Mouse (Mus musculus): ENCODE results near the gene Yif1a. TPM values are rescaled to one million over a fixed set of nuclear protein-coding genes. Genes with fewer than 3 reads are reported as not detected.
A peak's percentile ranks its signal among the peaks of the same experiment; 100 is the strongest.
"Not testable (repeated sequence)": the region's sequence is repeated elsewhere in the genome, so short reads cannot be mapped to it uniquely, and the experiment has no call there.

Gene Yif1a
- polyA plus RNA-seq, 2 experiments, result 37.0 to 60.0 TPM

- Histone ChIP-seq H3K36me3 (replicated peaks; ENCODE audit: control insufficient read depth, insufficient read depth, low read depth) (no peaks in the 10 kb centered on the region), H3K4me2 (ENCODE audit: low read depth) (no peak overlapping the region), H3K4me1 (replicated peaks; ENCODE audit: control insufficient read depth in 2 of 2, insufficient read depth in 2 of 2, low read length in 1 of 2) (peaks cover 5% of the 10 kb centered on the region in 2 experiments; a peak in 3 of 4 replicates), H3K27ac (no peak overlapping the region), H3K9ac (replicated peaks) (no peak overlapping the region), H3K4me3 (ENCODE audit: insufficient read depth in 1 of 2, low read depth in 2 of 2, low read length in 2 of 2) (no peak overlapping the region), H3K27me3 (ENCODE audit: control insufficient read depth, insufficient read depth, low read length) (peaks cover 66% of the 10 kb centered on the region), H3K9me3 (ENCODE audit: control insufficient read depth, low read length) (no peaks in the 10 kb centered on the region)
- WGBS (ENCODE audit: insufficient replicate concordance), result 53% methylated on average over 24 of the region's 24 CpGs
- DNase-seq (ENCODE audit: low read depth in 3 of 3, low spot score in 3 of 3) (no peak), ATAC-seq (ENCODE audit: insufficient read depth) (no peak)
- no peak for TF ChIP-seq CTCF (IDR thresholded peaks at IDR 0.05; ENCODE audit: low read depth)
- no peak for TF ChIP-seq EP300 (IDR thresholded peaks at IDR 0.05; ENCODE audit: low read depth)
Observed at GRCm38 (mm10) chr19:5082596-5082995, 5.7 kb upstream of the Yif1a start.

DNA sequence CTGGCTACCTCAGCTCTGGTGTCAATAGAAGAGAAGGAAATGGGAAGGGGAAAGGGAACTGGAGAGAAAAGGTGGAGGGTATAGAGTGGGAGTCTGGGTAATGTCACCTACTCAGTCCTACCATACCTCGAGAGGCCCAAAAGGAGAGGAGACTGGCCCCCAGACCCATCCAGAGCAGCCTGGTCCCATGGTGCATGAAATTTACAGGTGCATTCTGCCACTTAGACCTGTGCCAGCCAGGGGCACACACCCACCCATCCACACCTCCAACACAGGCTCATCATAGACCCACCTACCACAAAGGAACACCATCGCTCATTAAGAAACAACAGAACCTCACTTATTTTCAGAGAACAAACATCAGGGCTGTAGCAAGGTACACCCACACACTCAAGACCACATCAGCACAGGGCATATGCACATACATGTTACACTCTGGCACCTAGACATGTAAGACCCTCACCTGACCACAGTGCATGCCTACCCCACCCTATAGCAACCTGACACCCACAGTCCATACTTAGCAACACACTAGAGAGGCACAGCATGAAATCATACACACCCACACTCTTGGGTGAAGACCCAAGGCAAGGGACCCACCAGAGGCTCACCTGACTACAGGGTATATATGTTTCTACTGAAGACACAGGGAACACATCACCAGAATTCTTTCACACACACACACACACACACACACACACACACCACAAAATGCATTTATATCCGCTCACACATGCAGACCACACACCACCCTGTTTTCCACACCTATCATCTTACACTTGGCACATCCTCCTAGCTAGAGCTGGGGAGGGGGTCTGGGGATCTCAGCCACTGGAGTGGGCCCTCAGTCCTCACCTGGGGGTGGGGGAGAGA, 4.1 kb upstream of the Yif1a start:
- WGBS (ENCODE audit: insufficient replicate concordance), result 39% methylated on average over 3 of the region's 3 CpGs
- no peaks in the 10 kb centered on the region for H3K9me3 ChIP-seq (ENCODE audit: control insufficient read depth, low read length)
- H3K27me3 ChIP-seq (ENCODE audit: control insufficient read depth, insufficient read depth, low read length), result peaks cover 66% of the 10 kb centered on the region
- no peaks in the 10 kb centered on the region for H3K36me3 ChIP-seq (replicated peaks; ENCODE audit: control insufficient read depth, insufficient read depth, low read depth)
- H3K9ac ChIP-seq (replicated peaks), result no peak overlapping the region
- H3K4me3 ChIP-seq (ENCODE audit: insufficient read depth in 1 of 2, low read depth in 2 of 2, low read length in 2 of 2), result no peak overlapping the region; a peak in 1 of 4 replicates
- DNase-seq (ENCODE audit: low read depth in 3 of 3, low spot score in 3 of 3), result no peak
- H3K4me2 ChIP-seq (ENCODE audit: low read depth), result no peak overlapping the region
- TF ChIP-seq CTCF (IDR thresholded peaks at IDR 0.05; ENCODE audit: low read depth) (no peak), EP300 (IDR thresholded peaks at IDR 0.05; ENCODE audit: low read depth) (no peak)
- ATAC-seq (ENCODE audit: insufficient read depth), result no peak
- peaks cover 10% of the 10 kb centered on the region in 2 experiments for H3K4me1 ChIP-seq (replicated peaks; ENCODE audit: control insufficient read depth in 2 of 2, insufficient read depth in 2 of 2, low read length in 1 of 2)
- no peak overlapping the region for H3K27ac ChIP-seq

- ATAC-seq (ENCODE audit: insufficient read depth), result no peak
- WGBS (ENCODE audit: insufficient replicate concordance), result 3% methylated on average over 15 of the region's 15 CpGs
- peak overlapping the region in 1 of 2 experiments; percentile 55; a peak in 2 of 4 replicates for H3K4me3 ChIP-seq (ENCODE audit: insufficient read depth in 1 of 2, low read depth in 2 of 2, low read length in 2 of 2)
Observed at GRCm38 (mm10) chr19:5084834-5085144, 3.5 kb upstream of the Yif1a start.

GRCm38 (mm10) chr19:5085145-5085863, 3.0 kb upstream of the Yif1a start, which contains the start of gene Tmem151a:
Tmem151a (minus strand) TSS chr19:5085531.
- peak within 1 kb of the TSS; percentile 12 to 55; a peak in 3 of 4 replicates for H3K4me3 ChIP-seq (ENCODE audit: insufficient read depth in 1 of 2, low read depth in 2 of 2, low read length in 2 of 2)
- peak within 1 kb of the TSS; percentile 75 for H3K4me2 ChIP-seq (ENCODE audit: low read depth)
- H3K27ac ChIP-seq, result no peak within 1 kb of the TSS
- H3K36me3 ChIP-seq (replicated peaks; ENCODE audit: control insufficient read depth, insufficient read depth, low read depth), result no peaks in the 10 kb centered on the region
- H3K9me3 ChIP-seq (ENCODE audit: control insufficient read depth, low read length), result no peaks in the 10 kb centered on the region
- no peak within 1 kb of the TSS for H3K9ac ChIP-seq (replicated peaks)
- 1% methylated on average over 69 of the region's 69 CpGs for WGBS (ENCODE audit: insufficient replicate concordance)
- DNase-seq (ENCODE audit: low read depth in 3 of 3, low spot score in 3 of 3), result no peak
- TF ChIP-seq EP300 (IDR thresholded peaks at IDR 0.05; ENCODE audit: low read depth), result no peak
- TF ChIP-seq CTCF (IDR thresholded peaks at IDR 0.05; ENCODE audit: low read depth), result no peak
- H3K27me3 ChIP-seq (ENCODE audit: control insufficient read depth, insufficient read depth, low read length), result peaks cover 62% of the 10 kb centered on the region
- H3K4me1 ChIP-seq (replicated peaks; ENCODE audit: control insufficient read depth in 2 of 2, insufficient read depth in 2 of 2, low read length in 1 of 2), result peaks cover 10% of the 10 kb centered on the region in 2 experiments
- no peak for ATAC-seq (ENCODE audit: insufficient read depth)

More at GRCm38 (mm10) chr19:5084834-5085144, 3.5 kb upstream of the Yif1a start:
- Histone ChIP-seq H3K27ac (no peak overlapping the region), H3K4me2 (ENCODE audit: low read depth) (peak overlapping the region; percentile 75), H3K4me1 (replicated peaks; ENCODE audit: control insufficient read depth in 2 of 2, insufficient read depth in 2 of 2, low read length in 1 of 2) (peaks cover 10% of the 10 kb centered on the region in 2 experiments), H3K9ac (replicated peaks) (no peak overlapping the region), H3K27me3 (ENCODE audit: control insufficient read depth, insufficient read depth, low read length) (peaks cover 65% of the 10 kb centered on the region), H3K36me3 (replicated peaks; ENCODE audit: control insufficient read depth, insufficient read depth, low read depth) (no peaks in the 10 kb centered on the region), H3K9me3 (ENCODE audit: control insufficient read depth, low read length) (no peaks in the 10 kb centered on the region)
- TF ChIP-seq CTCF (IDR thresholded peaks at IDR 0.05; ENCODE audit: low read depth), result no peak
- no peak for DNase-seq (ENCODE audit: low read depth in 3 of 3, low spot score in 3 of 3)

- Histone ChIP-seq H3K27me3 (ENCODE audit: control insufficient read depth, insufficient read depth, low read length) (peaks cover 50% of the 10 kb centered on the region), H3K4me1 (replicated peaks; ENCODE audit: control insufficient read depth in 2 of 2, insufficient read depth in 2 of 2, low read length in 1 of 2) (peaks cover 10% of the 10 kb centered on the region in 2 experiments)
- peak; percentile 34 for TF ChIP-seq CTCF (IDR thresholded peaks at IDR 0.05; ENCODE audit: low read depth)
- DNase-seq (ENCODE audit: low read depth in 3 of 3, low spot score in 3 of 3); H3K4me3 ChIP-seq (ENCODE audit: insufficient read depth in 1 of 2, low read depth in 2 of 2, low read length in 2 of 2); ATAC-seq (ENCODE audit: insufficient read depth); H3K36me3 ChIP-seq (replicated peaks; ENCODE audit: control insufficient read depth, insufficient read depth, low read depth); H3K4me2 ChIP-seq (ENCODE audit: low read depth); H3K9me3 ChIP-seq (ENCODE audit: control insufficient read depth, low read length); H3K9ac ChIP-seq (replicated peaks); H3K27ac ChIP-seq: not testable (repeated sequence)
- 40% methylated on average over 4 of the region's 4 CpGs for WGBS (ENCODE audit: insufficient replicate concordance)
Observed at GRCm38 (mm10) chr19:5086533-5086932, 1.8 kb upstream of the Yif1a start.

All from liver, embryonic 14.5 days (tissue).